Mouse (Mus musculus) c-Kit-negative CD71-positive TER-119-positive erythroid progenitor cells, embryonic 14.5 days (primary cell): Measurements from ENCODE around the gene Cd27.
"Not testable (repeated sequence)": the region's sequence is repeated elsewhere in the genome, so short reads cannot be mapped to it uniquely, and the experiment has no call there.

Experiments used
- DNase-seq: peaks from one replicate; pipeline ENCODE4 v3.0.0-alpha.2; 2013; ENCODE audit warnings: low read depth, low spot score

Cd27 gene

GRCm38 (mm10) chr6:125236782-125237181 lies at the start of gene Cd27:
TSS of gene Cd27 (minus strand) at chr6:125237010.
- no peak for DNase-seq

- DNase-seq = no peak
Observed at GRCm38 (mm10) chr6:125285890-125286289, 49.1 kb upstream of the Cd27 start, which contains the start of gene Tuba3a. TSS of gene Tuba3a (minus strand) at chr6:125286042.

- DNase-seq = no peak
Observed at GRCm38 (mm10) chr6:125284751-125285150, 47.9 kb upstream of the Cd27 start.

- no peak for DNase-seq
Observed at GRCm38 (mm10) chr6:125284250-125284649, 47.4 kb upstream of the Cd27 start.

GRCm38 (mm10) chr6:125282721-125283120 lies 45.9 kb upstream of the Cd27 start:
- not testable (repeated sequence) for DNase-seq

GRCm38 (mm10) chr6:125279729-125280128 lies 42.9 kb upstream of the Cd27 start:
- no peak for DNase-seq

GRCm38 (mm10) chr6:125274841-125275563 lies 38.2 kb upstream of the Cd27 start:
- no peak for DNase-seq

GRCm38 (mm10) chr6:125272228-125272785 lies 35.5 kb upstream of the Cd27 start:
- no peak for DNase-seq

- peak; percentile 33 for DNase-seq
Observed at GRCm38 (mm10) chr6:125271455-125272227, 34.8 kb upstream of the Cd27 start.

- DNase-seq = no peak
Observed at GRCm38 (mm10) chr6:125268799-125269198, 32.0 kb upstream of the Cd27 start.

GRCm38 (mm10) chr6:125267469-125267868 lies 30.7 kb upstream of the Cd27 start:
- DNase-seq = no peak

- DNase-seq = not testable (repeated sequence)
Observed at GRCm38 (mm10) chr6:125266600-125266999, 29.8 kb upstream of the Cd27 start.

GRCm38 (mm10) chr6:125266091-125266490 lies 29.3 kb upstream of the Cd27 start:
- no peak for DNase-seq

- no peak for DNase-seq
Observed at GRCm38 (mm10) chr6:125265239-125265638, 28.4 kb upstream of the Cd27 start.

GRCm38 (mm10) chr6:125264219-125264618 lies 27.4 kb upstream of the Cd27 start:
- DNase-seq = no peak

GRCm38 (mm10) chr6:125260006-125260555 lies 23.3 kb upstream of the Cd27 start:
- DNase-seq = no peak

- no peak for DNase-seq
Observed at GRCm38 (mm10) chr6:125256222-125256966, 19.6 kb upstream of the Cd27 start.

- no peak for DNase-seq
Observed at GRCm38 (mm10) chr6:125255516-125256044, 18.8 kb upstream of the Cd27 start.

- DNase-seq = no peak
Observed at GRCm38 (mm10) chr6:125253863-125254715, 17.3 kb upstream of the Cd27 start.

- no peak for DNase-seq
Observed at GRCm38 (mm10) chr6:125252711-125253110, 15.9 kb upstream of the Cd27 start.
